Mouse (Mus musculus): ENCODE measurements at regions not wholly inside any gene's neighbourhood (a gene's known extent, or its start where the extent isn't known, plus 50 kb on each side); places are given as distances from the start of the nearest gene placed in this dataset.

GRCm38 (mm10) chr8:90547276-90547675 is 199.1 kb upstream of the Tox3 start:
- no peak for TF ChIP-seq CTCF (IDR thresholded peaks at IDR 0.05; ENCODE audit: low read depth)
- TF ChIP-seq EP300 (IDR thresholded peaks at IDR 0.05; ENCODE audit: low read depth) = no peak
- ATAC-seq (ENCODE audit: insufficient read depth, low read depth) = no peak
- no peak for DNase-seq (ENCODE audit: low spot score)
- no peak overlapping the region for H3K4me2 ChIP-seq (ENCODE audit: low read depth, low read length)
- no peaks in the 10 kb centered on the region for H3K4me1 ChIP-seq (ENCODE audit: control insufficient read depth, insufficient read depth)
- H3K36me3 ChIP-seq (replicated peaks; ENCODE audit: control insufficient read depth, insufficient read depth, low read length) = no peaks in the 10 kb centered on the region
- H3K9ac ChIP-seq (replicated peaks; ENCODE audit: low read depth, low read length) = no peak overlapping the region
- H3K27me3 ChIP-seq (ENCODE audit: control insufficient read depth, insufficient read depth, low read length) = no peaks in the 10 kb centered on the region
- H3K27ac ChIP-seq (ENCODE audit: low read depth) = no peak overlapping the region
- 82% methylated on average over 3 of the region's 3 CpGs for WGBS
- no peaks in the 10 kb centered on the region for H3K9me3 ChIP-seq (replicated peaks; ENCODE audit: control insufficient read depth, low read length)
- H3K4me3 ChIP-seq (ENCODE audit: low read depth, low read length) = no peak overlapping the region

- Histone ChIP-seq H3K4me3 (ENCODE audit: low read depth, low read length) (no peak overlapping the region), H3K27ac (ENCODE audit: low read depth) (no peak overlapping the region), H3K9ac (replicated peaks; ENCODE audit: low read depth, low read length) (no peak overlapping the region), H3K4me1 (ENCODE audit: control insufficient read depth, insufficient read depth) (no peaks in the 10 kb centered on the region), H3K4me2 (ENCODE audit: low read depth, low read length) (no peak overlapping the region), H3K27me3 (ENCODE audit: control insufficient read depth, insufficient read depth, low read length) (no peaks in the 10 kb centered on the region), H3K9me3 (replicated peaks; ENCODE audit: control insufficient read depth, low read length) (no peaks in the 10 kb centered on the region), H3K36me3 (replicated peaks; ENCODE audit: control insufficient read depth, insufficient read depth, low read length) (no peaks in the 10 kb centered on the region)
- no peak for DNase-seq (ENCODE audit: low spot score)
- no peak for ATAC-seq (ENCODE audit: insufficient read depth, low read depth)
- WGBS = 77% methylated on average over 8 of the region's 8 CpGs
- no peak for TF ChIP-seq EP300 (IDR thresholded peaks at IDR 0.05; ENCODE audit: low read depth)
Measured at GRCm38 (mm10) chr8:90542619-90543018, 194.5 kb upstream of the Tox3 start.

- no peak for ATAC-seq (ENCODE audit: insufficient read depth, low read depth)
- WGBS = 93% methylated on average over 4 of the region's 4 CpGs
- H3K4me3 ChIP-seq (ENCODE audit: low read depth, low read length) = no peak overlapping the region
- H3K9ac ChIP-seq (replicated peaks; ENCODE audit: low read depth, low read length) = no peak overlapping the region
- TF ChIP-seq EP300 (IDR thresholded peaks at IDR 0.05; ENCODE audit: low read depth) (no peak), CTCF (IDR thresholded peaks at IDR 0.05; ENCODE audit: low read depth) (no peak)
- no peaks in the 10 kb centered on the region for H3K36me3 ChIP-seq (replicated peaks; ENCODE audit: control insufficient read depth, insufficient read depth, low read length)
- no peak for DNase-seq (ENCODE audit: low spot score)
- no peaks in the 10 kb centered on the region for H3K9me3 ChIP-seq (replicated peaks; ENCODE audit: control insufficient read depth, low read length)
- no peaks in the 10 kb centered on the region for H3K4me1 ChIP-seq (ENCODE audit: control insufficient read depth, insufficient read depth)
- H3K4me2 ChIP-seq (ENCODE audit: low read depth, low read length) = no peak overlapping the region
- H3K27me3 ChIP-seq (ENCODE audit: control insufficient read depth, insufficient read depth, low read length) = no peaks in the 10 kb centered on the region
- no peak overlapping the region for H3K27ac ChIP-seq (ENCODE audit: low read depth)
Measured at GRCm38 (mm10) chr8:90536196-90536640, 188.1 kb upstream of the Tox3 start.

- Histone ChIP-seq H3K9me3 (replicated peaks; ENCODE audit: control insufficient read depth, low read length) (no peaks in the 10 kb centered on the region), H3K9ac (replicated peaks; ENCODE audit: low read depth, low read length) (no peak overlapping the region), H3K36me3 (replicated peaks; ENCODE audit: control insufficient read depth, insufficient read depth, low read length) (no peaks in the 10 kb centered on the region), H3K4me1 (ENCODE audit: control insufficient read depth, insufficient read depth) (no peaks in the 10 kb centered on the region), H3K4me2 (ENCODE audit: low read depth, low read length) (no peak overlapping the region), H3K27ac (ENCODE audit: low read depth) (no peak overlapping the region), H3K4me3 (ENCODE audit: low read depth, low read length) (no peak overlapping the region), H3K27me3 (ENCODE audit: control insufficient read depth, insufficient read depth, low read length) (no peaks in the 10 kb centered on the region)
- DNase-seq (ENCODE audit: low spot score) = no peak
- TF ChIP-seq CTCF (IDR thresholded peaks at IDR 0.05; ENCODE audit: low read depth) = no peak
- TF ChIP-seq EP300 (IDR thresholded peaks at IDR 0.05; ENCODE audit: low read depth) = no peak
- WGBS = 71% methylated on average over 8 of the region's 8 CpGs
- no peak for ATAC-seq (ENCODE audit: insufficient read depth, low read depth)
Measured at GRCm38 (mm10) chr8:90535515-90536156, 187.5 kb upstream of the Tox3 start.

- TF ChIP-seq CTCF (IDR thresholded peaks at IDR 0.05; ENCODE audit: low read depth) (no peak), EP300 (IDR thresholded peaks at IDR 0.05; ENCODE audit: low read depth) (no peak)
Measured at GRCm38 (mm10) chr8:90521393-90521792, 173.2 kb upstream of the Tox3 start.

GRCm38 (mm10) chr8:90520186-90520585 is 172.0 kb upstream of the Tox3 start:
- no peak for TF ChIP-seq CTCF (IDR thresholded peaks at IDR 0.05; ENCODE audit: low read depth)
- no peak for TF ChIP-seq EP300 (IDR thresholded peaks at IDR 0.05; ENCODE audit: low read depth)
- H3K4me3 ChIP-seq (ENCODE audit: low read depth, low read length) = no peak overlapping the region
- ATAC-seq (ENCODE audit: insufficient read depth, low read depth) = no peak
- H3K4me1 ChIP-seq (ENCODE audit: control insufficient read depth, insufficient read depth) = no peaks in the 10 kb centered on the region
- DNase-seq (ENCODE audit: low spot score) = no peak
- no peaks in the 10 kb centered on the region for H3K36me3 ChIP-seq (replicated peaks; ENCODE audit: control insufficient read depth, insufficient read depth, low read length)
- no peak overlapping the region for H3K9ac ChIP-seq (replicated peaks; ENCODE audit: low read depth, low read length)
- no peak overlapping the region for H3K4me2 ChIP-seq (ENCODE audit: low read depth, low read length)
- 0 out of 2 replicates have a peak, but pooled peaks cover 10% of the 10 kb centered on the region for H3K9me3 ChIP-seq (replicated peaks; ENCODE audit: control insufficient read depth, low read length)
- H3K27ac ChIP-seq (ENCODE audit: low read depth) = no peak overlapping the region
- no peaks in the 10 kb centered on the region for H3K27me3 ChIP-seq (ENCODE audit: control insufficient read depth, insufficient read depth, low read length)
- 35% methylated on average over 4 of the region's 4 CpGs for WGBS

More at GRCm38 (mm10) chr8:90521393-90521792, 173.2 kb upstream of the Tox3 start:
- Histone ChIP-seq H3K36me3 (replicated peaks; ENCODE audit: control insufficient read depth, insufficient read depth, low read length) (no peaks in the 10 kb centered on the region), H3K27me3 (ENCODE audit: control insufficient read depth, insufficient read depth, low read length) (no peaks in the 10 kb centered on the region), H3K4me1 (ENCODE audit: control insufficient read depth, insufficient read depth) (no peaks in the 10 kb centered on the region), H3K27ac (ENCODE audit: low read depth) (no peak overlapping the region), H3K4me3 (ENCODE audit: low read depth, low read length) (no peak overlapping the region), H3K4me2 (ENCODE audit: low read depth, low read length) (no peak overlapping the region), H3K9ac (replicated peaks; ENCODE audit: low read depth, low read length) (no peak overlapping the region), H3K9me3 (replicated peaks; ENCODE audit: control insufficient read depth, low read length) (0 out of 2 replicates have a peak, but pooled peaks cover 10% of the 10 kb centered on the region)
- 45% methylated on average over 8 of the region's 8 CpGs for WGBS
- ATAC-seq (ENCODE audit: insufficient read depth, low read depth) (no peak), DNase-seq (ENCODE audit: low spot score) (no peak)

All from heart, postnatal 0 days (tissue).